Mouse (Mus musculus) CH12.LX (cell line): ENCODE results near the gene Lrmda.

ENCODE experiments used
- CTCF ChIP-seq, 2 experiments: IDR thresholded peaks in 1 of 2; conservative IDR thresholded peaks in 1 of 2; 2 replicates each; pipeline ENCODE4 v1.5.1; 2011 to 2012; ENCODE audit warnings: low read depth in 2 of 2, low read length in 2 of 2, improper control_type of control experiment in 1 of 2, inconsistent platforms in 1 of 2, mild to moderate bottlenecking in 1 of 2, moderate library complexity in 1 of 2
- ELF1 ChIP-seq: IDR thresholded peaks from 2 replicates; pipeline ENCODE4 v1.6.1; 2014; ENCODE audit warnings: low read depth, mild to moderate bottlenecking, inconsistent platforms, low read length, improper control_type of control experiment
- EP300 ChIP-seq: IDR thresholded peaks from 2 replicates; pipeline ENCODE4 v1.6.1; 2011; ENCODE audit warnings: low read length, improper control_type of control experiment
- GABPA ChIP-seq: IDR thresholded peaks from 2 replicates; pipeline ENCODE4 v1.6.1; 2012; ENCODE audit warnings: low read depth, low read length, improper control_type of control experiment, inconsistent platforms; ENCODE audit not compliant: insufficient replicate concordance
- JUN ChIP-seq: IDR thresholded peaks from 2 replicates; pipeline ENCODE4 v1.6.1; 2011; ENCODE audit warnings: low read depth, mild to moderate bottlenecking, low read length, improper control_type of control experiment, moderate library complexity; ENCODE audit not compliant: insufficient read depth
- KAT2A ChIP-seq: IDR thresholded peaks from 2 replicates; pipeline ENCODE4 v1.6.1; 2012; ENCODE audit warnings: low read length, improper control_type of control experiment, inconsistent platforms; ENCODE audit not compliant: insufficient replicate concordance
- NELFE ChIP-seq: IDR thresholded peaks from 2 replicates; pipeline ENCODE4 v1.6.1; 2011; ENCODE audit warnings: low read depth, low read length, improper control_type of control experiment
- NRF1 ChIP-seq: IDR thresholded peaks from 2 replicates; pipeline ENCODE4 v1.6.1; 2014; ENCODE audit warnings: low read depth, mild to moderate bottlenecking, inconsistent platforms, low read length, improper control_type of control experiment, moderate library complexity
- POLR2A ChIP-seq: IDR thresholded peaks from 2 replicates; pipeline ENCODE4 v1.6.1; 2011; ENCODE audit warnings: low read depth, mild to moderate bottlenecking, improper control_type of control experiment, low read length
- POLR2AphosphoS2 ChIP-seq: IDR thresholded peaks from 2 replicates; pipeline ENCODE4 v1.6.1; 2011; ENCODE audit warnings: low read depth, low read length, improper control_type of control experiment
- SIN3A ChIP-seq: IDR thresholded peaks from 2 replicates; pipeline ENCODE4 v1.6.1; 2012; ENCODE audit warnings: low read length, improper control_type of control experiment, inconsistent platforms
- TCF12 ChIP-seq: IDR thresholded peaks from 2 replicates; pipeline ENCODE4 v1.6.1; 2014; ENCODE audit warnings: low read depth, mild to moderate bottlenecking, inconsistent platforms, low read length, improper control_type of control experiment
- USF1 ChIP-seq: IDR thresholded peaks from 2 replicates; pipeline ENCODE4 v1.6.1; 2014; ENCODE audit warnings: low read depth, mild to moderate bottlenecking, inconsistent platforms, low read length, improper control_type of control experiment
- ZMIZ1 ChIP-seq: IDR thresholded peaks from 2 replicates; pipeline ENCODE4 v1.6.1; 2012; ENCODE audit warnings: low read depth, mild to moderate bottlenecking, inconsistent platforms, low read length, improper control_type of control experiment

DNA sequence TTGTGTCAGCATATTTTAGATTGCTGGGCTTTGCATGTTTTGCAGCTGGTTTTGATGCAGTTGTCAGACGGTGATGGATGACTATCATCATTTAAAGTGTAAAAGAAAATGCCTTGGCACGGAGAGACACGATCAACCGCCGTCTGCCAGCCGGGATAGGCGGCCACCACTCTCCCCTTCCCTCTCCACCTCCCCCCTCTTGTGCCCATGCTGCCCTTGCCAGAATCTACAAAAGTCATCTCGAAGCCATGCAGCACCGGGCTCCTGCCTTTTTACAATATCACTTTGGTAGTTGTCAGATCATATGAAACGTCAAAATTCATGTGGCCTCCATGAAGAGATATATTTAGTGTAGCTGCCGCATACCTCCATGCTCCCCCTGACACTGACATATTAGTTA lies 178.5 kb downstream of the Lrmda start:
- TF ChIP-seq NELFE: no peak
- TF ChIP-seq CTCF (conservative IDR thresholded peaks at IDR 0.05 in 1 of 2, IDR thresholded peaks at IDR 0.05 in 1 of 2; ENCODE audit: low read depth in 2 of 2, low read length in 2 of 2): no peak
- TF ChIP-seq POLR2A: no peak
- no peak for TF ChIP-seq TCF12
- no peak for TF ChIP-seq GABPA
- no peak for TF ChIP-seq POLR2AphosphoS2
- no peak for TF ChIP-seq SIN3A
- TF ChIP-seq EP300: no peak
- TF ChIP-seq KAT2A: no peak
- no peak for TF ChIP-seq JUN
- TF ChIP-seq USF1: no peak
- no peak for TF ChIP-seq ZMIZ1
- TF ChIP-seq ELF1: no peak
- no peak for TF ChIP-seq NRF1
